Mouse (Mus musculus) olfactory bulb, adult 2 months (tissue): ENCODE measurements around the gene Olfr1019.

Source experiments
- CTCF ChIP-seq: fragments of 200-500 bp; IDR thresholded peaks from 2 replicates; pipeline ENCODE4 v1.5.1; 2012; ENCODE audit warnings: low read depth, mild to moderate bottlenecking, low read length, moderate library complexity; ENCODE audit not compliant: insufficient read depth
- POLR2A ChIP-seq: fragments of 200-500 bp; IDR thresholded peaks from 2 replicates; pipeline ENCODE4 v1.6.1; 2012; ENCODE audit warnings: mild to moderate bottlenecking, low read depth, low read length, moderate library complexity; ENCODE audit not compliant: insufficient read depth

DNA sequence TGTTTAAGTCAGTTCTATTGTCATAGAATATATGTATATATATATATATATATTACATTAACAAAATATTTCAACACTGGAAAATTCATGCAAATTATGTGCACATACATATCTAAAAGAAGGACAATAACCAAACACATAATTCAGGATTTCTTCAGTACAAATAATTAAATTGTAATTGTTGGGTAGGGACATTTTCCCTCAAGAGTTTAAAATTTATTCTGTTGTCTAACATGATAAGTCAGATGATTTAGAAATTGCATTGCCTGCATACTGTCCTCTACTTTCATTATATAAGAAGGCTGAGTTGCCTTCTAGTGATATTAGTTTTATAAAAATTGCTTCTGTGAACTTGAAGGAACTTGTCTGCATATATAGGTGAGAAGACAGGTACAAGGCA, 27.1 kb downstream of the Olfr1019 start, which contains the start of gene Olfr1018:
- TF ChIP-seq CTCF (no peak), POLR2A (no peak)
